Mouse (Mus musculus) olfactory bulb, adult 2 months (tissue): ENCODE measurements around the gene 1110017D15Rik.

Experiments used
- CTCF ChIP-seq: fragments of 200-500 bp; IDR thresholded peaks from 2 replicates; pipeline ENCODE4 v1.5.1; 2012; ENCODE audit warnings: low read depth, mild to moderate bottlenecking, low read length, moderate library complexity; ENCODE audit not compliant: insufficient read depth
- POLR2A ChIP-seq: fragments of 200-500 bp; IDR thresholded peaks from 2 replicates; pipeline ENCODE4 v1.6.1; 2012; ENCODE audit warnings: mild to moderate bottlenecking, low read depth, low read length, moderate library complexity; ENCODE audit not compliant: insufficient read depth

DNA sequence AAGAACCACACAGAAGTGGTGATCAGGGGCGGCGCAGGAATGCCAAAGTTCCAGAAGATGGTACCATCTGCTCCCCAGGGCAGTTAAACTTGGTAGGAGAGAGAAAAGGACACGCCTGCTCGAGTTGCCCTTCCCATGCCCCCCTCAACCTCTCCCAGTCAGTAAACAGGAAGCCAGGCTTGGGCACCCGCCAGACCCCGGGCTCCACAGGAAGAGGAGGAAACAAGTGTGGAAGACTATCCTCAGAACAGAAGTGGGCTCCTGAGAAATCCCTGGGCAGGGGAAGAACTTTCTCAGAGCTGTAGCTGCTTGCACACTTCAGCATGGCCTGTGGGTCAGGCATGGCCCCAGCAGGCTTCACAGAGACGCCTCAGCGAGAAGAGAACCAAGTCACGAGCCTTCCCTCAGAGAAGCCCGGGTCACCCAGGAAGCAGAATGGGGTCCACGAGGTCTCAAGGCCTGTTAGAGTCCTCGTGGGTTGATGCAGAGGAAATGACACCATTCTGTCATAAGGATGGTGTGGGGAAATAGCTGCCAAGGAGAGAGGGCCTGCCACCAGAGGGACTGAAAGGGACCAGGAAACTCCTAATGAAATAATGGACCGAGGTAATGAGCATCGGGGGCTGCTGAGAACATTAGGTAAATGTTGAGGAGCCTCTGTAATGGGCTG lies 38.0 kb upstream of the 1110017D15Rik start:
- TF ChIP-seq CTCF (no peak), POLR2A (no peak)
